Mouse (Mus musculus) spleen, postnatal 4 days (tissue): ENCODE measurements around the gene Lef1.
A peak's percentile ranks its signal among the peaks of the same experiment; 100 is the strongest.

Experiments
- DNase-seq, 2 experiments: peaks; one replicate each; pipeline ENCODE4 v3.0.0; 2022; ENCODE audit warnings: low spot score in 2 of 2

Lef1 gene

GRCm38 (mm10) chr3:131107301-131108093, 2.8 kb upstream of the Lef1 start:
- no peak for DNase-seq

- DNase-seq = no peak
Measured at GRCm38 (mm10) chr3:131108094-131108653, 2.1 kb upstream of the Lef1 start.

GRCm38 (mm10) chr3:131109066-131109685, 1.1 kb upstream of the Lef1 start:
- no peak for DNase-seq

GRCm38 (mm10) chr3:131109686-131110070, 593 bp upstream of the Lef1 start:
- DNase-seq = no peak

GRCm38 (mm10) chr3:131111151-131111850, 1.0 kb downstream of the Lef1 start:
- DNase-seq = peak; percentile 20 to 72

GRCm38 (mm10) chr3:131111851-131112572, 1.7 kb downstream of the Lef1 start:
- peak; percentile 46 to 73 for DNase-seq

- no peak for DNase-seq
Measured at GRCm38 (mm10) chr3:131112573-131112955, 2.3 kb downstream of the Lef1 start.

- DNase-seq = no peak
Measured at GRCm38 (mm10) chr3:131113029-131113428, 2.8 kb downstream of the Lef1 start.

GRCm38 (mm10) chr3:131116116-131116515, 5.8 kb downstream of the Lef1 start:
- no peak for DNase-seq

- DNase-seq = no peak
Measured at GRCm38 (mm10) chr3:131117352-131117751, 7.1 kb downstream of the Lef1 start.

GRCm38 (mm10) chr3:131117883-131118282, 7.6 kb downstream of the Lef1 start:
- no peak for DNase-seq

GRCm38 (mm10) chr3:131119435-131119834, 9.2 kb downstream of the Lef1 start:
- DNase-seq = no peak

GRCm38 (mm10) chr3:131123501-131123900, 13.2 kb downstream of the Lef1 start:
- no peak for DNase-seq

- DNase-seq = no peak
Measured at GRCm38 (mm10) chr3:131125873-131126272, 15.6 kb downstream of the Lef1 start.

GRCm38 (mm10) chr3:131126438-131126837, 16.2 kb downstream of the Lef1 start:
- DNase-seq = no peak

- DNase-seq = no peak
Measured at GRCm38 (mm10) chr3:131134003-131134402, 23.7 kb downstream of the Lef1 start.

GRCm38 (mm10) chr3:131135434-131135833, 25.2 kb downstream of the Lef1 start:
- DNase-seq = no peak

GRCm38 (mm10) chr3:131136455-131136854, 26.2 kb downstream of the Lef1 start:
- no peak for DNase-seq

- no peak for DNase-seq
Measured at GRCm38 (mm10) chr3:131137119-131137781, 27.0 kb downstream of the Lef1 start.

GRCm38 (mm10) chr3:131138224-131138623, 28.0 kb downstream of the Lef1 start:
- no peak for DNase-seq

- DNase-seq = no peak
Measured at GRCm38 (mm10) chr3:131138797-131139196, 28.5 kb downstream of the Lef1 start.
